Mouse (Mus musculus) embryonic facial prominence, embryonic 15.5 days (tissue): Measurements from ENCODE around the gene Lipt2. TPM values are rescaled to one million over a fixed set of nuclear protein-coding genes. Genes with fewer than 3 reads are reported as not detected.

Experiments
- ATAC-seq: fragments of 200-750 bp; cut with Nextera tagmentation; 2 replicates; pipeline ENCODE4 v1.8.0; 2017; ENCODE audit warnings: low read depth, moderate TSS enrichment; ENCODE audit not compliant: insufficient number of reproducible peaks, low FRiP score, low TSS enrichment
- H3K27ac ChIP-seq: fragments of 300-500 bp; sonication (generic); replicated peaks from 2 replicates; pipeline ENCODE4 v1.5.1; 2015; ENCODE audit warnings: mild to moderate bottlenecking, inconsistent platforms
- H3K27me3 ChIP-seq: fragments of 300-500 bp; sonication (generic); 2 replicates; pipeline ENCODE4 v1.6.1; 2015; ENCODE audit warnings: inconsistent platforms
- H3K36me3 ChIP-seq: fragments of 300-500 bp; sonication (generic); 2 replicates; pipeline ENCODE4 v1.6.1; 2015; ENCODE audit warnings: mild to moderate bottlenecking, inconsistent platforms
- H3K4me1 ChIP-seq: fragments of 300-500 bp; sonication (generic); 2 replicates; pipeline ENCODE4 v1.6.1; 2015; ENCODE audit warnings: inconsistent platforms
- H3K4me2 ChIP-seq: fragments of 300-500 bp; sonication (generic); replicated peaks from 2 replicates; pipeline ENCODE4 v1.6.1; 2015; ENCODE audit warnings: mild to moderate bottlenecking, inconsistent platforms
- H3K4me3 ChIP-seq: fragments of 300-500 bp; sonication (generic); replicated peaks from 2 replicates; pipeline ENCODE4 v1.5.1; 2015; ENCODE audit warnings: mild to moderate bottlenecking, inconsistent platforms
- H3K9ac ChIP-seq: fragments of 300-500 bp; sonication (generic); 2 replicates; pipeline ENCODE4 v1.6.1; 2015; ENCODE audit warnings: inconsistent platforms
- H3K9me3 ChIP-seq: fragments of 300-500 bp; sonication (generic); replicated peaks from 2 replicates; pipeline ENCODE4 v1.6.1; 2016; ENCODE audit warnings: inconsistent platforms
- WGBS: fragments of 180-500 bp; shearing (Covaris S2); methylation state at CpG from one replicate; pipeline ENCODE4 v1.1.7; 2015; 5-methylcytosine and 5-hydroxymethylcytosine counted together
- polyA plus RNA-seq: library from polyadenylated mRNA; unstranded; fragments of >200 nt; fragmentation: Nextera tagmentation; extraction: Ambion mirVana; gene quantifications from 2 replicates; pipeline ENCODE4 v1.2.1, GENCODE M21; 2015

Gene Lipt2
- polyA plus RNA-seq, 1 experiment from 2014 or later, result 19.3 TPM

DNA sequence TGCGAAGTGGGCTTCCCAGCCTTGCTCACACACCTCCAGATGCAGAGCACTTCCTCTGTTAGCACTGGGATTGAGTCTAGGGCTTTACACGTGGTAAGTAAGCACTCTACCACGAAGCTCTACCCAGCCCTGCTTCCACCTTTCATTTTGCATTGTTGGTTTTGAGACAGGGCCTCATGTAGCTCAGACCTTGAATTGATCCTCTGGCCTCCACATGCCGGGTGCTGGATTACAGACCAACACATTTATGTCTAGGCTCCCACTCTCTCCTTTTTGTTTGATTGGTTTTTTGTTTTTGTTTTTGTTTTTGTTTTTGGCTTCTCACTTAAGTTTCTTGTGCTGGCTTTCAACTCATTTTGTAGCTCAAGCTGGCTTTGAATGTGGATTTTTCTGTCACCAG is 11.7 kb downstream of the Lipt2 start:
- Histone ChIP-seq H3K4me3 (no peak overlapping the region), H3K4me1 (no peaks in the 10 kb centered on the region), H3K36me3 (no peaks in the 10 kb centered on the region), H3K9me3 (no peaks in the 10 kb centered on the region), H3K9ac (no peak overlapping the region), H3K27ac (no peak overlapping the region), H3K27me3 (no peaks in the 10 kb centered on the region), H3K4me2 (no peak overlapping the region)
- WGBS, result 67% methylated on average over 4 of the region's 4 CpGs
- no peak for ATAC-seq

- peaks cover 16% of the 10 kb centered on the region for H3K4me1 ChIP-seq
- H3K27ac ChIP-seq, result no peak within 1 kb of the TSS
- peaks cover 44% of the 10 kb centered on the region for H3K27me3 ChIP-seq
- H3K4me2 ChIP-seq, result no peak within 1 kb of the TSS
- no peak within 1 kb of the TSS for H3K9ac ChIP-seq
- H3K4me3 ChIP-seq, result no peak within 1 kb of the TSS
- no peaks in the 10 kb centered on the region for H3K9me3 ChIP-seq
- ATAC-seq, result no peak
- WGBS, result 66% methylated on average over 3 of the region's 3 CpGs
- no peaks in the 10 kb centered on the region for H3K36me3 ChIP-seq
Observed at GRCm38 (mm10) chr7:100176269-100176668, 17.2 kb downstream of the Lipt2 start, which contains the start of gene Kcne3. Gene Kcne3 (plus strand): TSS chr7:100176502.

GRCm38 (mm10) chr7:100178016-100178890 is 19.2 kb downstream of the Lipt2 start:
- 6% methylated on average over 30 of the region's 30 CpGs for WGBS
- Histone ChIP-seq H3K4me1 (peaks cover 16% of the 10 kb centered on the region), H3K9me3 (no peaks in the 10 kb centered on the region), H3K27me3 (peaks cover 44% of the 10 kb centered on the region), H3K4me3 (peak overlapping the region; percentile 40), H3K4me2 (peak overlapping the region; percentile 73), H3K36me3 (no peaks in the 10 kb centered on the region), H3K27ac (no peak overlapping the region), H3K9ac (no peak overlapping the region; the same call in 1 of the 2 replicates)
- peak; percentile 84 for ATAC-seq

GRCm38 (mm10) chr7:100178891-100179233 is 19.8 kb downstream of the Lipt2 start:
- Histone ChIP-seq H3K9ac (no peak overlapping the region; the same call in 1 of the 2 replicates), H3K27me3 (peaks cover 44% of the 10 kb centered on the region), H3K9me3 (no peaks in the 10 kb centered on the region), H3K27ac (no peak overlapping the region), H3K4me3 (peak overlapping the region; percentile 40), H3K4me2 (peak overlapping the region; percentile 73), H3K4me1 (peaks cover 16% of the 10 kb centered on the region), H3K36me3 (no peaks in the 10 kb centered on the region)
- ATAC-seq, result no peak
- WGBS, result 2% methylated on average over 15 of the region's 15 CpGs

DNA sequence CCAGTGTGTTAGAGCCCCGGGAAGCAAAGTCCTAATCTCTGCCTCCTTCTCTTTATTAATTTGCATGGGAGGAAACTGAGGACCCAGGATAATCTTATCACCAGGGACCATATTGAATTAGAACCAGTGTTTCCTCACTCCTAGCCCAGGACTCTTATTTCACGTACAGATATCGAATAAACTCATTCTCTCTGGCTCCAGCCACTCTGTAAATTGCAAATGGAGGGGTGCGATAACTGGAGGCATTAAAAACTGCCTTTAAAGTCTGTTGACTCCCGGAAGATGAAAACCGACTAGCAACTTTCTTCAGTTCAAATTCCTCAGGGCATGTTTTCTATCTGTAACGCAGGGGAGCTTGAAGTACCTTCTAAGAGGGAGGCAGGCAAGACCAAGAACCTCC is 20.3 kb downstream of the Lipt2 start:
- Histone ChIP-seq H3K36me3 (no peaks in the 10 kb centered on the region), H3K9ac (no peak overlapping the region)

GRCm38 (mm10) chr7:100179836-100180407 is 20.8 kb downstream of the Lipt2 start:
- ATAC-seq, result no peak
- Histone ChIP-seq H3K36me3 (no peaks in the 10 kb centered on the region), H3K4me2 (no peak overlapping the region), H3K27ac (no peak overlapping the region), H3K4me1 (peaks cover 16% of the 10 kb centered on the region), H3K4me3 (no peak overlapping the region; the same call in 1 of the 2 replicates), H3K9ac (no peak overlapping the region), H3K9me3 (no peaks in the 10 kb centered on the region), H3K27me3 (peaks cover 44% of the 10 kb centered on the region)
- WGBS, result 67% methylated on average over 7 of the region's 7 CpGs

More for the DNA sequence above, 20.3 kb downstream of the Lipt2 start:
- Histone ChIP-seq H3K27ac (no peak overlapping the region), H3K4me2 (peak overlapping the region; percentile 73), H3K9me3 (no peaks in the 10 kb centered on the region), H3K27me3 (peaks cover 44% of the 10 kb centered on the region), H3K4me3 (peak overlapping the region; percentile 40), H3K4me1 (peaks cover 16% of the 10 kb centered on the region)
- 48% methylated on average over 7 of the region's 7 CpGs for WGBS
- ATAC-seq, result no peak

- Histone ChIP-seq H3K4me1 (peaks cover 16% of the 10 kb centered on the region), H3K4me2 (no peak overlapping the region), H3K27me3 (peaks cover 42% of the 10 kb centered on the region), H3K4me3 (no peak overlapping the region), H3K27ac (no peak overlapping the region), H3K36me3 (no peaks in the 10 kb centered on the region), H3K9ac (no peak overlapping the region), H3K9me3 (no peaks in the 10 kb centered on the region)
- no peak for ATAC-seq
- WGBS, result 74% methylated on average over 2 of the region's 2 CpGs
Observed at GRCm38 (mm10) chr7:100181176-100181575, 22.1 kb downstream of the Lipt2 start.

DNA sequence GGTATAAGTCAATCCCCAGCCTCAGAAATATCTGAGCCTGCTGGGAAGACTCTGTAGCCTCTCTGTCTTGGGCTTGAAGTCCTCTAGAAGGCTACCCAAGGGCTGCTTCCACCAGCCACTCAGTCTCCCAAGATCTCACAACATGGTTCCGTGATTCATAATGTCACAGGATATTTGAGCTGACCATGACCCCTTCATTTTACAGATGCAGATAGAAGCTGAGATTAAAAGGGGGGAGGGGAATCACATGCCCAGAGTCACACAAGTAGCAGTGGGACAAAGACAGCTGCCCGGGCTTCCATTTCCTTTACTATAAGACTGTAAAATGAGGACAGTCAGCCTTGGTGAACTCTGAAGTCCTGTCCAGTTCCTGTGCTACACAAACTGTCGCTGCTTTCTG is 22.5 kb downstream of the Lipt2 start:
- ATAC-seq, result no peak
- no peak overlapping the region for H3K4me2 ChIP-seq
- H3K9ac ChIP-seq, result no peak overlapping the region
- WGBS, result 66% methylated on average over 3 of the region's 3 CpGs
- peaks cover 16% of the 10 kb centered on the region for H3K4me1 ChIP-seq
- H3K9me3 ChIP-seq, result no peaks in the 10 kb centered on the region
- H3K36me3 ChIP-seq, result no peaks in the 10 kb centered on the region
- no peak overlapping the region for H3K27ac ChIP-seq
- peaks cover 37% of the 10 kb centered on the region for H3K27me3 ChIP-seq
- H3K4me3 ChIP-seq, result no peak overlapping the region

DNA sequence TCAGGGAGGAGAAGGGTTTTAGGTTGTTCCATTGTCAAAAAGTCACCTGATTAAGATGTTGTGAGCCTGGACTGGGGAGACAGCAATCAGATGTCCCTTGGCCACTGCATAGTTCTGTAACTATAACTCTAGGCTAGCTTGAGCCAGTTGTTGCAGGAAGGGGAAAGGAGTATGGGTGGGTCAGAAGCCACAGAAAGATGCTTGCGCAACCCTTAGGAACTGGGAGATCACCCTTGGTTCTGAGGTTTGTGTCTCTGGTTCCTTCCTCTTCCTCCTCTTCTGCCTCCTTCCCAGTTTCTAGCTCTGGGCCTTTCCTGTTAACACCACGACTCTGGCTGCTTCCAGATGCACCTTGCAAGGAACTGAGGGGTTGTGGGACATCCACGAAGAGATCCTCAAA is 23.3 kb downstream of the Lipt2 start:
- Histone ChIP-seq H3K27me3 (peaks cover 31% of the 10 kb centered on the region), H3K4me2 (no peak overlapping the region), H3K4me1 (peaks cover 16% of the 10 kb centered on the region), H3K36me3 (no peaks in the 10 kb centered on the region), H3K27ac (no peak overlapping the region), H3K9me3 (no peaks in the 10 kb centered on the region), H3K9ac (no peak overlapping the region), H3K4me3 (no peak overlapping the region)
- no peak for ATAC-seq
- WGBS, result 75% methylated on average over 3 of the region's 3 CpGs

DNA sequence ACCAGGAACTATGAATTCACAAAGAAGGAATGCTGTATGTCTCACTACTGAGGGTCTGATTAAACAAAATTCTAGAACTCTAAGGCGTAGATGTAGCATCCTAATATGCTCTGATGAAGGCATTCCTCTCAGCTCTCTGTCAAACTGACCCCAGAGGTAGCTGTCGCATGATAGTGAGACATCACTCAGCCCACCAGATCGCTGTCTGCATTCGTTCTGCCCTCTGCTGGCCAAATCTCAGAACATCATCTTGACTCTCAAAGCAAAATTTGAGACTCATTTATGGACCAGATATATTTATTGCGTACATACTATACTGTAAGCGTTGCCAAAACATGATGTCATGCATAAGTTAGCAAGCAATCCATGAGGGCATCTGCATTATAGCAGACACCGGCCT is 28.5 kb downstream of the Lipt2 start:
- Histone ChIP-seq H3K4me3 (no peak overlapping the region), H3K9me3 (no peaks in the 10 kb centered on the region), H3K27ac (no peak overlapping the region), H3K4me1 (no peaks in the 10 kb centered on the region), H3K9ac (no peak overlapping the region), H3K36me3 (no peaks in the 10 kb centered on the region), H3K4me2 (no peak overlapping the region), H3K27me3 (no peaks in the 10 kb centered on the region)
- no peak for ATAC-seq
- WGBS, result 21% methylated on average over 7 of the region's 7 CpGs

DNA sequence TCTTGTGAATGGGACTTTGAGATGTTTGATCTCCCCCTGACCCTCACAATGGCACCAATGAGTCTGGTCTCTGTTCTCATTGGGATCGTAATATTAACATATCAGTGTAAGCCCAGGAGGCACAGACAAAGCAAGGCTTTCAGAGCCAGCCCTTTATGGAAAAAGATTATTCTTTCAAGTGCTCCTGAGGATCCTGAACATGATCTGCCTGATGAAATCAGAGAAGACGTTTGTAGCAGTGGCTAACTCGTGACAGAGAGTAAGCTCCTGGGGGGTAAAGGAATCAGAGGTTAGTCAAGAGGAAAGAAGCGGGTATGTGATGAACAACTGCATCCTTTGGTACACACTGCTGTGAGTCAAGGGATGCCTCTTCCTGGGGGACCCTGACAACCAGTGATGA is 31.1 kb downstream of the Lipt2 start:
- Histone ChIP-seq H3K4me2 (no peak overlapping the region), H3K4me3 (no peak overlapping the region), H3K36me3 (no peaks in the 10 kb centered on the region), H3K9me3 (no peaks in the 10 kb centered on the region), H3K27me3 (no peaks in the 10 kb centered on the region), H3K4me1 (no peaks in the 10 kb centered on the region), H3K27ac (no peak overlapping the region), H3K9ac (no peak overlapping the region)
- no peak for ATAC-seq
- WGBS, result 24% methylated on average over 4 of the region's 4 CpGs
